Mouse (Mus musculus): ENCODE data around the gene Mbip. TPM values are rescaled to one million over a fixed set of nuclear protein-coding genes. Genes with fewer than 3 reads are reported as not detected.

Gene Mbip
- total RNA-seq, 1 experiment, result 22.4 TPM

GRCm38 (mm10) chr12:56302321-56303017 lies 43.2 kb downstream of the Mbip start:
- no peak for TF ChIP-seq ZC3H11A (IDR thresholded peaks at IDR 0.05; ENCODE audit: borderline replicate concordance, low read depth, low read length)
- TF ChIP-seq MAFK (IDR thresholded peaks at IDR 0.05; ENCODE audit: insufficient read depth, low read depth, low read length), result no peak
- TF ChIP-seq HCFC1 (IDR thresholded peaks at IDR 0.05; ENCODE audit: borderline replicate concordance, insufficient read depth, low read length), result no peak
- TF ChIP-seq CHD2 (IDR thresholded peaks at IDR 0.05; ENCODE audit: low read depth, low read length), result no peak
- TF ChIP-seq ZNF384 (IDR thresholded peaks at IDR 0.05; ENCODE audit: low read depth, low read length), result no peak
- H3K27ac ChIP-seq (ENCODE audit: insufficient read depth, low read depth, low read length, poor library complexity, severe bottlenecking), result no peak overlapping the region
- no peak overlapping the region for H3K4me3 ChIP-seq (ENCODE audit: insufficient read depth in 1 of 2, low read depth in 1 of 2, low read length in 2 of 2, poor library complexity in 1 of 2, severe bottlenecking in 1 of 2)
- no peaks in the 10 kb centered on the region for H3K36me3 ChIP-seq (ENCODE audit: control insufficient read depth, insufficient read depth, low read length, poor library complexity, severe bottlenecking)
- peaks cover 15 to 19% of the 10 kb centered on the region in 2 experiments for H3K4me1 ChIP-seq (ENCODE audit: control insufficient read depth in 2 of 2, insufficient read depth in 2 of 2, low read length in 2 of 2, poor library complexity in 1 of 2)
- no peaks in the 10 kb centered on the region for H3K9me3 ChIP-seq (ENCODE audit: control insufficient read depth, insufficient read depth, low read depth, low read length)
- DNase-seq (ENCODE audit: low read depth, low spot score), result no peak
- no peak overlapping the region for H3K9ac ChIP-seq (ENCODE audit: insufficient read depth, low read depth, low read length, poor library complexity, severe bottlenecking)
- in situ Hi-C loops (cut with MboI; ENCODE audit: low sequenced_read_pairs in 2 of 2, unreplicated experiment in 2 of 2), result no loop called here

DNA sequence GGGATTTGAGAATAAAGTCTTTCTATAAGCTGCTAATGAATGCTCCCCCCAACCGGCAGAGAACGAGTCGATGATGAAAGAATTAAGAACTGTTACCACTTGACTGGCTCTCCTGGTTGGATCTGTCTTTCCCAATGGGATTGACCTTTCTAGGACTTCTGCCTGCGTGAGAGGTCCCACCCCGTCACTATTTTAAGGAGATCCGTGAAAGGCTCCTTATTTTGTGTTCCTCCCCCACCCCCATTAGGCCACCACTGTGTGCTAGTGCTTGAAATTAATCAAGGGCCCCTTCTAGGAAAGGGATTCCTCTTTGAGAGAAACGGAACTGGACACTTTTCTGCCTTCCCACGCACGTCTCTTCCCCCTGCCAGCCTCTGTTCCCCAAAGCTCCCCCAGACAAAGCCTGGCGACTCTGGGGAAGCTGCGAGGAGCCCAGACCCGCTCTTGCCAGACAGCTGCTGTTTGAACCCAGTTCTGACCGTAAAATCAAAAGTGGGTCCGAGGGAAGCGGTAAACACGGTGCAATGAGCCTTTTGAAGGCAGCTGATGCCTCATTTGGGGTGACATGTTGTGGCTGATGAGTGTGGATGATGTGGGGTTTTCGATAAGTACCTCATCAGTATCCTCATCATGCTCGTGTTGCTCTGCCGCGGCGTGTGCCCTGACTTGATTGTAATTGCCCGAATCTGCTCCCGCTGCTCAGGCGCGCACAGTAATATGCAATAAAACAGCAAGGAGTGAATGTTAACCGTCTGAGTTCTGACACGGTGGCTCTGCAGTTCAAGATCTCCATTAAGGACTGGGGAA lies 44.0 kb downstream of the Mbip start:
- no peak for DNase-seq (ENCODE audit: low read depth, low spot score)
- Histone ChIP-seq H3K9ac (ENCODE audit: insufficient read depth, low read depth, low read length, poor library complexity, severe bottlenecking) (peak overlapping the region; percentile 14; the same call in 1 of the 2 replicates), H3K4me1 (ENCODE audit: control insufficient read depth in 2 of 2, insufficient read depth in 2 of 2, low read length in 2 of 2, poor library complexity in 1 of 2) (peaks cover 19 to 23% of the 10 kb centered on the region in 2 experiments), H3K36me3 (ENCODE audit: control insufficient read depth, insufficient read depth, low read length, poor library complexity, severe bottlenecking) (no peaks in the 10 kb centered on the region), H3K27ac (ENCODE audit: insufficient read depth, low read depth, low read length, poor library complexity, severe bottlenecking) (no peak overlapping the region; the same call in 1 of the 2 replicates), H3K9me3 (ENCODE audit: control insufficient read depth, insufficient read depth, low read depth, low read length) (no peaks in the 10 kb centered on the region), H3K4me3 (ENCODE audit: insufficient read depth in 1 of 2, low read depth in 1 of 2, low read length in 2 of 2, poor library complexity in 1 of 2, severe bottlenecking in 1 of 2) (peak overlapping the region; percentile 10 to 50)
- no peak for TF ChIP-seq CHD2 (IDR thresholded peaks at IDR 0.05; ENCODE audit: low read depth, low read length)
- TF ChIP-seq ZNF384 (IDR thresholded peaks at IDR 0.05; ENCODE audit: low read depth, low read length), result no peak
- TF ChIP-seq MAFK (IDR thresholded peaks at IDR 0.05; ENCODE audit: insufficient read depth, low read depth, low read length), result no peak
- TF ChIP-seq HCFC1 (IDR thresholded peaks at IDR 0.05; ENCODE audit: borderline replicate concordance, insufficient read depth, low read length), result no peak
- TF ChIP-seq ZC3H11A (IDR thresholded peaks at IDR 0.05; ENCODE audit: borderline replicate concordance, low read depth, low read length), result no peak
- in situ Hi-C loops (cut with MboI; ENCODE audit: low sequenced_read_pairs in 2 of 2, unreplicated experiment in 2 of 2), result no loop called here

DNA sequence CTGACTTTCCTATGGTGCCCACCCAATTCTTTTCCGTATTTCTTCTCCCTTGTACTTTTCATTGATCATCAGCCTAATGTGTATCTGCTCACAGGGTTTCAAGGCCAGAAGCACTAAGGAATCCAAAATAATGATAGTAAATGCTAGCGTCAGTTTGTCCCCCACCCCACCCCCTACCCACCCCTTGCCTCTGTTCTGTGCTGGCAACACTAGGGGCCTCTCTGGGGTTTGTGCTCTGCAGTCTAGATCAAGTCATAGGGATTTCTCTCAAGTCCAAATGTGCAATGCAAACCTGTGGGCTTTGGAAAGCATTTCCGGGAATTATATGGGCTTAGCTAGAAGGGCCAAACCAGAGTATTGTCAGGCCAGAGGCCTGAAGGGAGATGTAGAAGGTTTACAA lies 46.1 kb downstream of the Mbip start:
- in situ Hi-C loops (cut with MboI; ENCODE audit: low sequenced_read_pairs in 2 of 2, unreplicated experiment in 2 of 2), result no loop called here
- Histone ChIP-seq H3K4me1 (ENCODE audit: control insufficient read depth in 2 of 2, insufficient read depth in 2 of 2, low read length in 2 of 2, poor library complexity in 1 of 2) (peaks cover 23 to 31% of the 10 kb centered on the region in 2 experiments), H3K9ac (ENCODE audit: insufficient read depth, low read depth, low read length, poor library complexity, severe bottlenecking) (no peak overlapping the region), H3K4me3 (ENCODE audit: insufficient read depth in 1 of 2, low read depth in 1 of 2, low read length in 2 of 2, poor library complexity in 1 of 2, severe bottlenecking in 1 of 2) (no peak overlapping the region), H3K27ac (ENCODE audit: insufficient read depth, low read depth, low read length, poor library complexity, severe bottlenecking) (no peak overlapping the region), H3K9me3 (ENCODE audit: control insufficient read depth, insufficient read depth, low read depth, low read length) (no peaks in the 10 kb centered on the region), H3K36me3 (ENCODE audit: control insufficient read depth, insufficient read depth, low read length, poor library complexity, severe bottlenecking) (no peaks in the 10 kb centered on the region)
- no peak for TF ChIP-seq HCFC1 (IDR thresholded peaks at IDR 0.05; ENCODE audit: borderline replicate concordance, insufficient read depth, low read length)
- no peak for TF ChIP-seq MAFK (IDR thresholded peaks at IDR 0.05; ENCODE audit: insufficient read depth, low read depth, low read length)
- TF ChIP-seq ZNF384 (IDR thresholded peaks at IDR 0.05; ENCODE audit: low read depth, low read length), result no peak
- TF ChIP-seq CHD2 (IDR thresholded peaks at IDR 0.05; ENCODE audit: low read depth, low read length), result no peak
- no peak for TF ChIP-seq ZC3H11A (IDR thresholded peaks at IDR 0.05; ENCODE audit: borderline replicate concordance, low read depth, low read length)
- no peak for DNase-seq (ENCODE audit: low read depth, low spot score)

DNA sequence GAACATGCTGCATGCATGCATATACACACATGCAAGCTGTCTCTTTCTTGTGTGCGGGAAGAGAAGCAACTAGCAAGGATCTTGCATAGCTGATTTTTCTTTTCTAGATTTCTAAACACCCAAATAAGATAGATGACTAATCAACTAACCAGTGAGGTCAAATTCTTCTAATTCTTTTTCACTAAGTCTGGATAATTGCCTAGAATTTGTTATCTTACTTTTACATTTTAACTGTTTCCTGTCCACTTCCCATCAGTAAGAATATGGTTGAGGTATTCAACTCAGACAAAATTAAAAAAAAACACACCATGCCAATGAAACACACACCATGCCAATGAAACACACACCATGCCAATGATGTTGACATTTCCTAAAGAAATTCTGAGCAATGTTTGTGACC lies 46.8 kb downstream of the Mbip start:
- peaks cover 25 to 31% of the 10 kb centered on the region in 2 experiments for H3K4me1 ChIP-seq (ENCODE audit: control insufficient read depth in 2 of 2, insufficient read depth in 2 of 2, low read length in 2 of 2, poor library complexity in 1 of 2)
- H3K36me3 ChIP-seq (ENCODE audit: control insufficient read depth, insufficient read depth, low read length, poor library complexity, severe bottlenecking), result no peaks in the 10 kb centered on the region
- TF ChIP-seq MAFK (IDR thresholded peaks at IDR 0.05; ENCODE audit: insufficient read depth, low read depth, low read length) (no peak), CHD2 (IDR thresholded peaks at IDR 0.05; ENCODE audit: low read depth, low read length) (peak; percentile 4; the same call in 1 of the 2 replicates), HCFC1 (IDR thresholded peaks at IDR 0.05; ENCODE audit: borderline replicate concordance, insufficient read depth, low read length) (no peak), ZC3H11A (IDR thresholded peaks at IDR 0.05; ENCODE audit: borderline replicate concordance, low read depth, low read length) (no peak), ZNF384 (IDR thresholded peaks at IDR 0.05; ENCODE audit: low read depth, low read length) (no peak)
- no peaks in the 10 kb centered on the region for H3K9me3 ChIP-seq (ENCODE audit: control insufficient read depth, insufficient read depth, low read depth, low read length)
- in situ Hi-C loops (cut with MboI; ENCODE audit: low sequenced_read_pairs in 2 of 2, unreplicated experiment in 2 of 2), result no loop called here
- H3K4me3 ChIP-seq (ENCODE audit: insufficient read depth in 1 of 2, low read depth in 1 of 2, low read length in 2 of 2, poor library complexity in 1 of 2, severe bottlenecking in 1 of 2), result no peak overlapping the region
- H3K9ac ChIP-seq (ENCODE audit: insufficient read depth, low read depth, low read length, poor library complexity, severe bottlenecking), result no peak overlapping the region
- no peak for DNase-seq (ENCODE audit: low read depth, low spot score)
- H3K27ac ChIP-seq (ENCODE audit: insufficient read depth, low read depth, low read length, poor library complexity, severe bottlenecking), result no peak overlapping the region; the same call in 1 of the 2 replicates
